Mouse (Mus musculus) megakaryocyte, adult 5-6 weeks (primary cell): Measurements from ENCODE around the gene Speg. TPM values are rescaled to one million over a fixed set of nuclear protein-coding genes. Genes with fewer than 3 reads are reported as not detected.

Experiments
- ATAC-seq: 2 replicates; pipeline ENCODE4 v1.8.0; 2016; ENCODE audit warnings: mild to moderate bottlenecking, inconsistent platforms; ENCODE audit not compliant: poor library complexity, severe bottlenecking
- total RNA-seq, 2 experiments: library from RNA; stranded (forward) in 1 of 2; stranded (reverse) in 1 of 2; fragments of 153-499, 151-499 nt in 1 of 2; fragments of 221-1000, 200-1000 nt in 1 of 2; gene quantifications; 2 replicates each; pipeline versions ENCODE4 v1.2.3 to v1.2.4; 2015 to 2017

The Speg gene
- total RNA-seq (2015), result not detected in 2 replicates
- 0.11 TPM in 1 of 2 replicates, not detected in the other for total RNA-seq (2017)

- ATAC-seq, result no peak
Observed at GRCm38 (mm10) chr1:75374950-75375936, at the start of gene Speg. Gene Speg, plus strand, starts transcription at chr1:75375297.

DNA sequence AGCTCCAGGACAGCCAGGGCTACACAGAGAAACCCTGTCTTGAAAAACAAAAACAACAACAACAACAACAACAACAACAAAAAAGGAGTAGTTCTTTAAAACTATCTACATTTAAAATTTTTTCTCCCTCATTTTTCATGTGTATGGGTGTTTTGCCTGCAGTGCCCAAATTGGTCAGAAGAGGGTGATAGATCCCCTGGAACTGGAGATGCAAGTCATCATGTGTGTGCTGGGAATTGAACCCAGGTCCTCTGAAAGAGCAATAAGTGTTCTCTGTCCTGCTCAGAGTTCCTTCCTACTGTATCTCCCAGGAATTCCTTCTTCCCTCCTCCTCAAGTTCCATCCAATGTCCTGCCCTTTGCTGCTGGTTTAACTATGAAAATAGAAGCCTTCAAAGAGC is 47.6 kb upstream of the Speg start:
- ATAC-seq, result no peak

DNA sequence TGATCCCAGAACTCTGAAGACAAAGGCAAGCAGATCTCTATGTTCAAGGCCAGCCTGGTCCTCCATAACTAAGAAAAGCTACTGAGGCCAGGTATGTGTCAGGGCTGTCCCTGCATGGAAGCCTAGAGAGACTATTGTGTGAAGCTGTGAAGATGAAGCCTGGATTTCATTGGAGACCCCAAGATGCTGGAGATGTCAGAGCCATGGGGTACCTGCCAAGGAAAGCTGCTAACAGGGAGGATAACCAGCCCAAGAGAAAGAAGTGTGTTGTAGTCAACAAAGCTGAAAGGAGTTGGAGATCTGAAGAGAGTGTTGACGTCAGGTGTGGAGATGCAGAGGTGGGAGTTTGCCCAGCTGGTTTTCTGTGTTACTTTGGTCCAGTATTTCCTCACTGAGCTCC is 43.8 kb upstream of the Speg start:
- ATAC-seq, result no peak

DNA sequence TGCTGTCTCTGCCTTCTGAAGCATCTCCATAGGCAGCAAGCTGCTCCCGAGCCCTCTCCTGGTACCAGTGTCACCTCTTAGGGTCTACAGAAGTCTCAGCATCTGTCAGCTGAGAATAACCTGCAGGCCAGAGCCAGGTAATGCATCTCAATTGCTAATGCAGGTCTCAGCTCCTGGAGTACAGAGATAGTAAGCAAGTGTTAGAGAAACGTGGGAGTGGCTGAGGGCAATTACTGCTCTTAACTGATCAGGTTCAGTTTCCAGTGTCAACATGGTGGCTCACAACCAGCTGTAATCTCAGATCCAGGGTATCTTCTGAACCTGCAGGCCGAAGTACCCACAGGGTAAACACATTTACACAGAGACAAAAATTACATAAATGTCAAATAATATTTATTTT is 38.6 kb upstream of the Speg start:
- ATAC-seq, result no peak

DNA sequence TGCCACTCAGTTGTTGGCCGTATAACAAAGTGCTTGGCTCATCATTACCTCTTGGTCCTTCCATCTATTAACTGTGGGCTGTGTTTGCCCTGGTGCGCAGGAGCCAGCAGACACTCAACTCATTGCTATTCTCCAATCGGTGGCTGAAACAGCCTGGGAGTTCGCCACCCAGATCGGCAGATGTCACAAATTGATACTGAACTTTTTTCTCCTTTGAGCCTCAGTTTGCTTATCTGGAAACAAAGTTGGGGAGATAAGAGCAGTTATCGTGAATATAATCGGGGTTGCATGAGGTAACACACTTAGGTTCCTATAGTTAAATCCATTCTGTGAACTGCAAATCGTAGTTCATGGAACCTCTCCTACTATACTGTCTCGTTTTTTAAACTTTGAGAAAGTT is 38.0 kb upstream of the Speg start:
- ATAC-seq, result no peak

DNA sequence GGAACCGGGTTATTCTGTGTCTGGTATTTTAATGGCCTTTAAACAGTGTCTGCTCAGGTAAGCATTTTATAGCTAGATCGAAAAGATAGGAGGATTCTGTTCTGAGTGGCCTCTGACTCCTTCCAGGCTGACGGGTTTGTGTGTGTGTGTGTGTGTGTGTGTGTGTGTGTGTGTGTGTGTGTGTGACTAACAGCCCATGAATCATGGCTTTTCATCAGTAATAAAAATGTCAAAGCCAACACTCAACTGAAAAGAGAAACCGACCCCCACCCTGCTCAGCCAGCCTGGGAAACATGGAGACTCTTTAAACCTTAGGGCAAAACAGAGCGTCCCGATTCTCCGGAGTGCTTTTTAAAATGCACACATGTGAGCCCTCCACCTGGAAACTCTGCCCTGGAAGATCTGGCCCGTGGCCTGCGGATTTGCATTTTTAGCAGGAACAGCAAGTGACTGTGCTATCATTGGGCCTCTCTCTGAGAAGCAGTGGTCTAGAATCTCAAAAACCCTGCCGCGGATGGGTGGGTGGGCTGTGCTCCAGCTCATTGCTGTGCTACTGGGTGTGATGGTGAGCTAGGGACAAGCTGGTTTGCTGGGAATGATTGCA is 36.9 kb upstream of the Speg start:
- no peak for ATAC-seq

DNA sequence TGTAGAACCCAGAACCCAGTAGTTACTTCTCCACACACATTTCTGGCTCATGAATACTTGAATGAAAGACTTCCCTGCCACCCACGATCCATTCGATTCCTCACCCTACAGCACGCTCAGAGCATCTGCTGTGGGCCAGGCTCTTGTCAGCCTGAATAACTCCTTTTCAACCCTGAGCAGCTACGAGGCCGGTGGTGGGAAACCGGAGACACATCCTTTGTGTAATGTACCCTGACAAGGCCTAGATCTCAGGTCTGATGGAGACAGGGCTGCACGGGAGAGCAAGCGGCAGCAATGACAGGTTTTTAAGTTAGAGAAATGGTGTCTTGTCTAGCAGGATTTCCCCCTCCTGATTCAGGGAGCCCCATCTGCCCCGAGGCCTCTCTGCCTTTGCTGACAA is 35.8 kb upstream of the Speg start:
- ATAC-seq, result no peak

- no peak for ATAC-seq
Observed at GRCm38 (mm10) chr1:75340519-75340918, 34.6 kb upstream of the Speg start.

GRCm38 (mm10) chr1:75342874-75343416 is 32.2 kb upstream of the Speg start:
- 0 out of 2 replicates have a peak, but pooled peaks have one; percentile 56 for ATAC-seq

- no peak for ATAC-seq
Observed at GRCm38 (mm10) chr1:75344291-75345035, 30.6 kb upstream of the Speg start.

DNA sequence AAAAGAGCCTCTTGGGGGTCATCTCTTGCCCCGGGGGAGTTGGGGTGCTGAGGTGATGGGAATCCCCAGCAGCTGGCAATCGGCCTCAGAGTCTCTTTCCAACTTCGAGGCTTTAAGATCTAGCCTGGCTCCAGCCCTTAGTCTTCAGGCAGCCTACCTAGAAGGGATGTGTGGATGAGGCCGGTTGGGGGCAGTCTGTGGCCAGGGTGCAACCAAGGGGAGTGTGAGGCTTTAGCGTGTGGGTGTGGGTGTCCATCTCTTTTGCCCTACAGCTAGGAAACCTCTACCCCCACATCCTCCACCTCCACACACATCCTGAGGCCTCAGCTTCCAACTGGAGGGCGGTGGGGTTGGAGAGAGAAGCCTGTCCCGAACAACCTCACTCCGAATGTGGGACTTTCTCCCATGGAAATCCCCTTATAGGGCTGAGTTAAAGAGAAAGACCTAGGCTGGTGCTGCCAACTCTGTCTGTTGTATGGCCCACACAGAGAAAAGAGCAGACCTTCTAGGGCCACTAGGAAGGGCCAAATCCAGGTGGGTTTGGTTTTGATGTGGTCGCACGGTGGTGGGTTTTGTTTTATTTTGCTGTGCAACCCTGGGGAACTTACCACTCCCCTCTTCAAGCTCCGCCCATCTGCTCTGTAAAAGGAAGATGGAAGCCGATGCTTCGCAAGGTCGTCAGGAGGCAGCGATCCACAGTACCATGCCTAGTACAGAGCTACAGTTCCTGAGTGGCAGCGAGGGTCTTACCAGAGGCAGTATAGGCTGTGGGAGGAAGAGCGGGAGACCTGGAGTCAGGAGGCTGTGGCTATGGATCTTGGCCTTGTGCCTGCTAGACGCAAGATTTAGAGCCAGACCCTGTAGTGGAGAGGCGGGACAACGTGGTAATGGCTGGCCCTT is 29.8 kb upstream of the Speg start:
- no peak for ATAC-seq

DNA sequence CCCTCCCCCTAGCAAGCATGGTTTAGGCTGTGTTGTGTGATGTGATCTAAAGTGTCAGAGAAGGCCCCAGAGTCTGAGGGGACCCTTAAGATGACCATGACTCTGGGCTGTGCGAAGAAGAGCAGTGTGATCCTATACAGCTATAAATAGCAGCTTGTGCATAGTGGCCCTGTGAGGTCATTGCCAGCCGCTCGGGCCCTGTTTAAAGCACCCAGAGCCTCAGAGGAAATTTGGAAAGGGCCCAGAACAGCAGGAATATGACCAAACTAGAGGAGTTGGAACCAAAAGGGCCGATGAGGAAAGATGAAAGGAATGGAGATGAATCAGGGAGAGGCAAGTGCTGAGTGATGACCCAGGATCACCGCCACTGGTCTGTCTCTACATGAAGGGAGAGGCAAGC is 27.8 kb upstream of the Speg start:
- ATAC-seq, result no peak

- ATAC-seq, result no peak
Observed at GRCm38 (mm10) chr1:75349275-75349674, 25.8 kb upstream of the Speg start.

DNA sequence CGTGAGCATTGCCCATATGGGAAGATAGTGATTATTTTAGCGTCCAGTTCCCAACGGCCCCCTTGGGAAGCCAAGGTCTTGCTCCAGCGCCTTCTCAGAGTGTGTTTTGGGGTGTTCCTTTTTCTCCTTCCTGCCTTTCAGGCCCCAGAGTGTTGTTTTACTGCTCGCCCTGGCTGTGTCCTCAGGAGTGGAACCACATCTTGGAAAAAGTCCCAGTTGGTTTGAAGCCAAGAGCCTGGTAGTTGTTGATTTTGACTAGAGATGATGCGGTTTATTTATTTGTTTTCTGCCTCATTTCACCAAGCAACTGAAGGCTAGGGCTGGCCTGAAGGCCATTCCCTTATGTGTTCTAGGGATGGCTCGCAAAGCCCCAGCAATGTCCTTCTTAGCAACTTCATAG is 17.8 kb upstream of the Speg start:
- ATAC-seq, result no peak

- no peak for ATAC-seq
Observed at GRCm38 (mm10) chr1:75358009-75358408, 17.1 kb upstream of the Speg start.

DNA sequence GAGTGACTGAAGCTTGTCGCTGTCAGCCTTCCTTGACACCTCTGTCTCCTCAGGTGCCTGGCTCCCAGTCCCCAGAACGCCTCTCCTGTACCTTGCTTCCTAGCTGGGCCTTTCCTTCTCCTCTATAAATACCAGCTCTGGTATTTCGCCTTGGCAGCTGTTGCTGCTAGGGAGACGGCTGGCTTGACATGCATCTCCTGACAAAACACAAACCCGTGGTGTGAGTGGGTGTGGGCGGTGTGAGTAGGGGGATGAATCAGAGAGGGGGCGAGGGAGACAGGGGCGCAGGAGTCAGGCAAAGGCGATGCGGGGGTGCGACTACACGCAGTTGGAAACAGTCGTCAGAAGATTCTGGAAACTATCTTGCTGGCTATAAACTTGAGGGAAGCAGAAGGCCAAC is 15.8 kb upstream of the Speg start:
- no peak for ATAC-seq

DNA sequence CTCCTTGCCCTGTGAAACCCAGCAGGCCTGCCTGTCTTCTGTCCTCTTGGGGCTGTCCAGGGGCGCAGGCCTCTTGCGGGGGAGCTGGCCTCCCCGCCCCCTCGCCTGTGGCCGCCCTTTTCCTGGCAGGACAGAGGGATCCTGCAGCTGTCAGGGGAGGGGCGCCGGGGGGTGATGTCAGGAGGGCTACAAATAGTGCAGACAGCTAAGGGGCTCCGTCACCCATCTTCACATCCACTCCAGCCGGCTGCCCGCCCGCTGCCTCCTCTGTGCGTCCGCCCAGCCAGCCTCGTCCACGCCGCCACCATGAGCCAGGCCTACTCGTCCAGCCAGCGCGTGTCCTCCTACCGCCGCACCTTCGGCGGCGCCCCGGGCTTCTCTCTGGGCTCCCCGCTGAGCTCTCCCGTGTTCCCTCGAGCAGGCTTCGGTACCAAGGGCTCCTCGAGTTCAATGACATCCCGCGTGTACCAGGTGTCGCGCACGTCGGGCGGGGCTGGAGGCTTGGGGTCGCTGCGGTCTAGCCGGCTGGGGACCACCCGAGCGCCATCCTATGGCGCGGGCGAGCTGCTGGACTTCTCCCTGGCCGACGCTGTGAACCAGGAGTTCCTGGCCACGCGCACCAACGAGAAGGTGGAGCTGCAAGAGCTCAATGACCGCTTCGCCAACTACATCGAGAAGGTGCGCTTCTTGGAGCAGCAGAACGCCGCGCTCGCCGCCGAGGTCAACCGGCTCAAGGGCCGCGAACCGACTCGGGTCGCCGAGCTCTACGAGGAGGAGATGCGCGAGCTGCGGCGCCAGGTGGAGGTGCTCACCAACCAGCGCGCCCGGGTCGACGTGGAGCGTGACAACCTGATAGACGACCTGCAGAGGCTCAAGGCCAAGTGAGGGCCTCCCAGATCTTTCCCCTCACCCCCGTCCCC is 14.7 kb upstream of the Speg start, which contains the start of gene Des:
Gene Des (plus strand): TSS at position 218 of the 920 bp plus-strand sequence.
- ATAC-seq, result no peak

- ATAC-seq, result no peak
Observed at GRCm38 (mm10) chr1:75361123-75361522, 14.0 kb upstream of the Speg start.

- ATAC-seq, result no peak
Observed at GRCm38 (mm10) chr1:75361750-75362149, 13.3 kb upstream of the Speg start.
